Mouse (Mus musculus) limb, embryonic 14.5 days (tissue): ENCODE data around the gene Cd1d1. TPM values are rescaled to one million over a fixed set of nuclear protein-coding genes. Genes with fewer than 3 reads are reported as not detected.
"Not testable (repeated sequence)": the region's sequence is repeated elsewhere in the genome, so short reads cannot be mapped to it uniquely, and the experiment has no call there.

Experiments used
- ATAC-seq: fragments of 200-750 bp; cut with Nextera tagmentation; 2 replicates; pipeline ENCODE4 v1.8.0; 2017; ENCODE audit warnings: low read depth, moderate number of reproducible peaks, moderate TSS enrichment; ENCODE audit not compliant: low FRiP score
- DNase-seq: peaks from one replicate; pipeline ENCODE4 v3.0.0-alpha.2; 2015; ENCODE audit warnings: low spot score
- H3K27ac ChIP-seq: fragments of 300-500 bp; sonication (generic); replicated peaks from 2 replicates; pipeline ENCODE4 v1.5.1; 2014; ENCODE audit warnings: low read depth, mild to moderate bottlenecking, low read length, moderate library complexity, mixed read lengths
- H3K27me3 ChIP-seq: fragments of 300-500 bp; sonication (generic); 2 replicates; pipeline ENCODE4 v1.6.1; 2014; ENCODE audit warnings: low read length, mixed read lengths; ENCODE audit not compliant: control insufficient read depth, insufficient read depth
- H3K36me3 ChIP-seq: fragments of 300-500 bp; sonication (generic); 2 replicates; pipeline ENCODE4 v1.6.1; 2014; ENCODE audit warnings: mild to moderate bottlenecking, low read length, moderate library complexity, mixed read lengths; ENCODE audit not compliant: control insufficient read depth, insufficient read depth
- H3K4me1 ChIP-seq: fragments of 300-500 bp; sonication (generic); 2 replicates; pipeline ENCODE4 v1.6.1; 2014; ENCODE audit warnings: antibody characterized with exemption, low read length, mixed read lengths; ENCODE audit not compliant: control insufficient read depth, insufficient read depth
- H3K4me2 ChIP-seq: fragments of 300-500 bp; sonication (generic); replicated peaks from 2 replicates; pipeline ENCODE4 v1.6.1; 2014; ENCODE audit warnings: low read depth, mild to moderate bottlenecking, low read length, moderate library complexity; ENCODE audit not compliant: severe bottlenecking
- H3K4me3 ChIP-seq: fragments of 300-500 bp; sonication (generic); replicated peaks from 2 replicates; pipeline ENCODE4 v1.5.1; 2014; ENCODE audit warnings: low read length
- H3K9ac ChIP-seq: fragments of 300-500 bp; sonication (generic); 2 replicates; pipeline ENCODE4 v1.6.1; 2014; ENCODE audit warnings: mild to moderate bottlenecking, low read depth, low read length, moderate library complexity; ENCODE audit not compliant: severe bottlenecking
- H3K9me3 ChIP-seq: fragments of 300-500 bp; sonication (generic); 2 replicates; pipeline ENCODE4 v1.6.1; 2016; ENCODE audit warnings: low read length; ENCODE audit not compliant: control insufficient read depth
- POLR2A ChIP-seq: fragments of 200-500 bp; IDR thresholded peaks from 2 replicates; pipeline ENCODE4 v1.8.0; 2012; ENCODE audit warnings: inconsistent platforms, mild to moderate bottlenecking, moderate library complexity, borderline replicate concordance; ENCODE audit not compliant: insufficient read depth, insufficient read length; ENCODE audit errors: extremely low read depth
- WGBS: fragments of 180-500 bp; shearing (Covaris S2); extraction: QIAGEN DNeasy Blood & Tissue Kit; methylation state at CpG from one replicate; pipeline ENCODE4 v1.1.7; 2014; 5-methylcytosine and 5-hydroxymethylcytosine counted together
- polyA plus RNA-seq, 2 experiments: library from polyadenylated mRNA; depleted of rRNA in 1 of 2; stranded (reverse) in 1 of 2; unstranded in 1 of 2; fragments of >200 nt; fragmentation: Nextera tagmentation in 1 of 2; extraction: Ambion mirVana in 1 of 2; gene quantifications; 2 replicates each; pipeline versions ENCODE4 v1.2.1 to v1.2.3; 2012 to 2014

Gene Cd1d1
- polyA plus RNA-seq, 2 experiments = 17.2 to 34.0 TPM

DNA sequence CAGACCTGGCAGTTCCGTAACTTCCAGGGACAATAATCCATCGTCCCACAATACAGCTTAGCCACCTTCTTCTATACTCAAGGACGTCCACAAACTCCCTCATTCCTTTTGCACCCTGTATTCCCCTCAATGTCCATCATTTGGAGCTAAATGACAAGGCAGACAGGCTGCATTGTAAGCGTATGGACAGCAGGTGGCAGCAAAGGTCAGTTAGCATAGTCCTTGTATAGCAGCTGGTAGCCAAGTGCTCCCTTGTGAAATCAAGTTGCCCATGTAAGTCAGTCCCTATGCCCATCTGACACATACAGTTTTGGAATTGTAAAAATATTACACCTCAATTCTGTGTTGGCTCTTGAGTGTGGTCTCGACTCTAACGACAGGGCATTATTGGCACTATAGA lies 31.6 kb upstream of the Cd1d1 start:
- no peak for TF ChIP-seq POLR2A
- H3K4me1 ChIP-seq = no peaks in the 10 kb centered on the region
- H3K9ac ChIP-seq = no peak overlapping the region
- peak; percentile 85 for DNase-seq
- no peak overlapping the region for H3K4me3 ChIP-seq
- WGBS = 19% methylated on average over 6 of the region's 6 CpGs
- H3K36me3 ChIP-seq = no peaks in the 10 kb centered on the region
- H3K27me3 ChIP-seq = no peaks in the 10 kb centered on the region
- H3K27ac ChIP-seq = no peak overlapping the region
- ATAC-seq = 0 out of 2 replicates have a peak, but pooled peaks have one; percentile 23
- H3K9me3 ChIP-seq = no peaks in the 10 kb centered on the region
- no peak overlapping the region for H3K4me2 ChIP-seq

DNA sequence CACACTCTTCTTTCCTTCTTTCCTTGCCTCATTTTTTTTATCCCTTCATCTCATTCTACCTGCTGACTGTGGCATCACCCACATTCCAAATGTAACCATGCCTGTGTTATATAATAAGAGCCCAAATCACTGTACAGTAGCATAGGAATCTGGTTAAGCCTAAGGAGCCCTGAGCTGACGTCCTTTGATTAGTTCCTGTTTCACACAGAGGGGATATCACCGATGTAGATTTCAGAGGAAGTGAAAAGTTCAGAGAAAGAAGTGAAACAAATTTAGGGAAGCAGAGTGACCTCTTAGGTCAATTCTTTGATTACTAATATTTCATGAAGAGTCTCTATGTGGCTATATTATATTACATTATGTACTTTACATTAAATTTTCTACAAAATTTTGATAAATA lies 18.5 kb upstream of the Cd1d1 start:
- Histone ChIP-seq H3K9ac (no peak overlapping the region), H3K4me1 (no peaks in the 10 kb centered on the region), H3K9me3 (no peaks in the 10 kb centered on the region), H3K36me3 (no peaks in the 10 kb centered on the region), H3K27ac (no peak overlapping the region), H3K4me3 (no peak overlapping the region), H3K27me3 (no peaks in the 10 kb centered on the region), H3K4me2 (no peak overlapping the region)
- WGBS = 65% methylated on average over 2 of the region's 2 CpGs
- ATAC-seq = no peak
- no peak for TF ChIP-seq POLR2A
- DNase-seq = no peak

DNA sequence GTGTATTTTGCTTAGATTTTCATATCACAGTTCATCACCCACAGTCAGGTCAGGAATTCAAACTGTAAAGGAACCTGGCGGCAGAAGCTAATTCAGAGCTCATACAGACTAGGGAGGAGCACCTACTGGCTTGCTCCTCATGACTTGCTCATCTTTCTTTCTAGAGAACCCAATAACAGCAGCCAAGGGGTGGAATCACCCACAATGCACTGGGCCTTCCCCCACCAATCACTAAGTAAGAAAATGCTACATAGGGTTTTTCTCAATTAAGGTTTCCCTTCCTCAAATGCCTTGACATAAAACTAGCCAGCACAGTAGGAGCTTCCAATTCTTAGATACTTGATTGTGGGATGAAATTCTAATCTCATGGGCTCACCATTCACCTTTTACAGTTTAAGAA lies 17.8 kb upstream of the Cd1d1 start:
- WGBS = 92% methylated on average over 1 of the region's 1 CpGs

DNA sequence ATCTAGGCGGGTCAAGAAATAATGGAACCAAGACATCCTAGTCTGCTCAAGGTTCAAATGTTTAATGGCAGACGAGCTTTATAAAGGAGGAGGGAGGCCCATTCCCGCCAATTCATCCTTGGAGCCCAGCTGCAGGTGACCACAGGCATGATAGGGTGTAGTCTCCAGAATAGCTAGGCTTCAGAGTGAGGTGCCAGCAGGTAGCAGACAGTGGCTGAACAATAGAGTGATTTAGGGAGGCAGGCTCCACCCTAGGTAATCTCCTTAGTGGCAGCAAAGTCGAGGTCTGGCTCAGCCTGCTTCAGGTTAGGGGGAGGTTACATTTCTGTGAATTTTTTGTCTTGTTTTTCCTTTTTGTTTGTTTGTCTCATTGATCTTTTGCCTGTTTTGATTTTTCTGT lies 16.7 kb upstream of the Cd1d1 start:
- no peak for TF ChIP-seq POLR2A
- no peak overlapping the region for H3K9ac ChIP-seq
- H3K27me3 ChIP-seq = no peaks in the 10 kb centered on the region
- WGBS = 54% methylated on average over 4 of the region's 4 CpGs
- DNase-seq (no peak), ATAC-seq (no peak)
- no peaks in the 10 kb centered on the region for H3K4me1 ChIP-seq
- H3K9me3 ChIP-seq = no peaks in the 10 kb centered on the region
- no peaks in the 10 kb centered on the region for H3K36me3 ChIP-seq
- no peak overlapping the region for H3K4me3 ChIP-seq
- no peak overlapping the region for H3K4me2 ChIP-seq
- no peak overlapping the region for H3K27ac ChIP-seq

More for the DNA sequence above, 17.8 kb upstream of the Cd1d1 start:
- DNase-seq (no peak), ATAC-seq (no peak)
- Histone ChIP-seq H3K9ac (no peak overlapping the region), H3K27ac (no peak overlapping the region), H3K4me2 (no peak overlapping the region), H3K4me3 (no peak overlapping the region), H3K4me1 (no peaks in the 10 kb centered on the region), H3K27me3 (no peaks in the 10 kb centered on the region), H3K36me3 (no peaks in the 10 kb centered on the region), H3K9me3 (no peaks in the 10 kb centered on the region)
- no peak for TF ChIP-seq POLR2A

DNA sequence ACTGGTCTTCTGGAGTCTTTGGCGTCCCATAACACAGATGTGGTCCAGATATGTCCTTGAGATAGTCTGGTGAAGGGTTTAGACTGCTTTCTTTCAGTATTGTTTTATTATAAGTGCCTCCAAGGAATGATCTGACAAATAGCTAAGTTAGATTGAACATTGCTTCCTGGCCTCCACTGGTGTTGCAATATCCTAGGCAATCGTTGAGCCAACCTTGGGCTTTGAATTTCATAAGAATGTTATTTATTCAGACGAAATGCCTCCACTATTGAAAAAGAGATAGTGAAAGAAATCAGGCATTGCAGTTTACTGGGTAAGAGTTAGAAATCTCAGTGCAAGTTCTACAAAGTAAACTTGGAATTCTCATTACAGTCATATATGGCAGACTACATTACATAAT lies 13.2 kb upstream of the Cd1d1 start:
- not testable (repeated sequence) for H3K4me2 ChIP-seq, H3K27me3 ChIP-seq, H3K36me3 ChIP-seq, ATAC-seq, H3K4me1 ChIP-seq, H3K27ac ChIP-seq, H3K9me3 ChIP-seq, H3K9ac ChIP-seq, H3K4me3 ChIP-seq, DNase-seq
- WGBS = 89% methylated on average over 3 of the region's 3 CpGs

DNA sequence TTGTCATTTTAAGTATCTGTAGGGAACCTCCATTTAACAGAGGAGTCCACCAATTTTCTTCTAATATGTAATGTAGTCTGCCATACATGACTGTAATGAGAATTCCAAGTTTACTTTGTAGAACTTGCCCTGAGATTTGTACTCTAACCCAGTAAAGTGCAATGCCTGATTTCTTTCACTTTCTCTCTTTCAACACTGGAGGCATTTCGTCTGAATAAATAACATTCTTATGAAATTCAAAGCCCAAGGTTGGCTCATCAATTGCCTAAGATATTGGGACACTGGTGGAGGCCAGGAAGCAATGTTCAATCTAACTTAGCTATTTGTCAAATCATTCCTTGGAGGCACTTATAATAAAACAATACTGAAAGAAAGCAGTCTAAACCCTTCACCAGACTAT lies 9.0 kb upstream of the Cd1d1 start:
- H3K4me2 ChIP-seq, H3K4me1 ChIP-seq, H3K9me3 ChIP-seq, H3K36me3 ChIP-seq, ATAC-seq, H3K27me3 ChIP-seq, H3K9ac ChIP-seq, H3K4me3 ChIP-seq, DNase-seq, H3K27ac ChIP-seq: not testable (repeated sequence)
- WGBS = 69% methylated on average over 1 of the region's 1 CpGs
